Mouse (Mus musculus) myocyte (in vitro differentiated cells): Measurements from ENCODE around the gene Rheb. TPM values are rescaled to one million over a fixed set of nuclear protein-coding genes. Genes with fewer than 3 reads are reported as not detected.

Experiments used
- H3K27me3 ChIP-seq: one replicate; pipeline ENCODE4 v1.6.1; 2011; ENCODE audit not compliant: control insufficient read depth, insufficient read depth, insufficient read length
- H3K36me3 ChIP-seq: one replicate; pipeline ENCODE4 v1.6.1; 2011; ENCODE audit not compliant: control insufficient read depth, insufficient read depth
- H3K4me2 ChIP-seq: one replicate; pipeline ENCODE4 v1.6.1; 2011; ENCODE audit warnings: low read depth, control low read depth
- H3K4me3 ChIP-seq: one replicate; pipeline ENCODE4 v1.5.1; 2011; ENCODE audit warnings: mild to moderate bottlenecking, control low read depth, moderate library complexity
- H3K79me2 ChIP-seq: one replicate; pipeline ENCODE4 v1.6.1; 2011; ENCODE audit not compliant: control insufficient read depth, insufficient read depth
- H3ac ChIP-seq: one replicate; pipeline ENCODE4 v1.6.1; 2011; ENCODE audit not compliant: control insufficient read depth, insufficient read length
- CEBPB ChIP-seq: IDR thresholded peaks from 2 replicates; pipeline ENCODE4 v1.6.1; 2011; ENCODE audit warnings: mild to moderate bottlenecking, moderate library complexity; ENCODE audit not compliant: poor library complexity, insufficient read depth, severe bottlenecking
- E2F4 ChIP-seq: IDR thresholded peaks from one replicate; pipeline ENCODE4 v1.6.1; 2011; ENCODE audit warnings: mild to moderate bottlenecking, control low read depth, moderate library complexity; ENCODE audit not compliant: insufficient read depth
- MAX ChIP-seq: IDR thresholded peaks from one replicate; pipeline ENCODE4 v1.6.1; 2011; ENCODE audit warnings: low read depth, mild to moderate bottlenecking, control low read depth
- MYOD1 ChIP-seq, 3 experiments: IDR thresholded peaks; one replicate each; pipeline ENCODE4 v1.6.1; 2011; ENCODE audit warnings: control low read depth in 2 of 3, low read depth in 2 of 3, mild to moderate bottlenecking in 2 of 3, moderate library complexity in 1 of 3; ENCODE audit not compliant: insufficient read length in 2 of 3, control insufficient read depth in 1 of 3
- MYOG ChIP-seq, 3 experiments: IDR thresholded peaks; one replicate each; pipeline ENCODE4 v1.6.1; 2011; ENCODE audit warnings: control low read depth in 2 of 3, low read depth in 2 of 3, mild to moderate bottlenecking in 2 of 3; ENCODE audit not compliant: insufficient read length in 2 of 3, control insufficient read depth in 1 of 3, insufficient read depth in 1 of 3
- POLR2A ChIP-seq: IDR thresholded peaks from one replicate; pipeline ENCODE4 v1.6.1; 2011; ENCODE audit warnings: low read depth, mild to moderate bottlenecking, control low read depth, moderate library complexity; ENCODE audit not compliant: insufficient read length
- POLR2AphosphoS2 ChIP-seq: IDR thresholded peaks from one replicate; pipeline ENCODE4 v1.6.1; 2011; ENCODE audit warnings: low read depth, control low read depth; ENCODE audit not compliant: insufficient read length
- REST ChIP-seq: IDR thresholded peaks from one replicate; pipeline ENCODE4 v1.6.1; 2011; ENCODE audit warnings: mild to moderate bottlenecking, control low read depth, moderate library complexity; ENCODE audit not compliant: insufficient read depth, insufficient read length
- SRF ChIP-seq: IDR thresholded peaks from one replicate; pipeline ENCODE4 v1.6.1; 2011; ENCODE audit warnings: low read depth; ENCODE audit not compliant: control insufficient read depth, insufficient read length
- TCF12 ChIP-seq: IDR thresholded peaks from one replicate; pipeline ENCODE4 v1.6.1; 2011; ENCODE audit warnings: mild to moderate bottlenecking, control low read depth; ENCODE audit not compliant: poor library complexity, insufficient read depth, severe bottlenecking
- TCF3 ChIP-seq: IDR thresholded peaks from one replicate; pipeline ENCODE4 v1.6.1; 2011; ENCODE audit warnings: low read depth, control low read depth; ENCODE audit not compliant: insufficient read length
- USF1 ChIP-seq: IDR thresholded peaks from one replicate; pipeline ENCODE4 v1.6.1; 2011; ENCODE audit warnings: low read depth, mild to moderate bottlenecking, control low read depth, moderate library complexity
- polyA plus RNA-seq: library from polyadenylated mRNA; unstranded; fragments of >200 nt; fragmentation: generic; extraction: Trizol; gene quantifications from one replicate; pipeline ENCODE4 v1.2.1, GENCODE M21; 2012; ENCODE audit warnings: missing spikeins

Gene Rheb
- polyA plus RNA-seq, 1 experiment = 64.4 TPM

GRCm38 (mm10) chr5:24873221-24873620, 30.8 kb upstream of the Rheb start:
- no peaks in the 10 kb centered on the region for H3K36me3 ChIP-seq
- no peaks in the 10 kb centered on the region for H3K79me2 ChIP-seq
- no peak overlapping the region for H3K4me3 ChIP-seq
- H3K4me2 ChIP-seq = no peak overlapping the region
- H3K27me3 ChIP-seq = no peaks in the 10 kb centered on the region
- TF ChIP-seq TCF3 (no peak), MYOD1 (IDR thresholded peaks at IDR 0.05; ENCODE audit: control insufficient read depth in 1 of 3, insufficient read length in 2 of 3, low read depth in 2 of 3) (peak in 1 of 3 experiments; percentile 37)
- no peak overlapping the region for H3ac ChIP-seq

DNA sequence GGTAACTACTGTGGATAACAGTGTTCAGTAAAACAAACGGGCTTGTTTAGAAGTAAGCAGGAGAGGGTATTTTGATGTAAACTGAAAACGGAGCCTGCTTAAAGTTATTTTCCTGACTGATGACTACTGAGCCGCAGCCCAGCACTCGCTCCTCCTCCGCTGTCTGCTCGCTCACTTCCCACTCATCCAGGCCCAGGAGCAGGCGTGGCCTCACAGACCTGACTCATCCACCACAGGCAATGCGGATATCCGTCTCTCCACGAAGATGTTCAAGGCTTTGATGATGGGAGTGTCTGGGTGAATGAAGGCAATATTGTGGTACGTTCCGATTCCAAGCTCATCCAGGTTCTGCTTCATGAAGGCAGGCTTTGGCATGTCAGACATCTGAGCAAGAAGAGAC, 28.9 kb upstream of the Rheb start:
- Histone ChIP-seq H3K79me2 (no peaks in the 10 kb centered on the region), H3K4me2 (peak overlapping the region; percentile 67), H3ac (no peak overlapping the region), H3K27me3 (no peaks in the 10 kb centered on the region), H3K4me3 (no peak overlapping the region), H3K36me3 (no peaks in the 10 kb centered on the region)
- TF ChIP-seq POLR2AphosphoS2 (peak; percentile 9), MYOD1 (IDR thresholded peaks at IDR 0.05; ENCODE audit: control insufficient read depth in 1 of 3, insufficient read length in 2 of 3, low read depth in 2 of 3) (no peak), CEBPB (no peak), REST (no peak), TCF12 (no peak), POLR2A (peak; percentile 28), TCF3 (no peak), MYOG (IDR thresholded peaks at IDR 0.05; ENCODE audit: control insufficient read depth in 1 of 3, insufficient read depth in 1 of 3, insufficient read length in 2 of 3, low read depth in 2 of 3) (no peak), USF1 (no peak), MAX (no peak), E2F4 (no peak), SRF (no peak)

- Histone ChIP-seq H3K4me3 (no peak overlapping the region), H3K27me3 (no peaks in the 10 kb centered on the region), H3K79me2 (no peaks in the 10 kb centered on the region), H3K4me2 (no peak overlapping the region), H3ac (no peak overlapping the region), H3K36me3 (no peaks in the 10 kb centered on the region)
- TF ChIP-seq SRF (no peak), CEBPB (no peak), E2F4 (no peak), MYOD1 (IDR thresholded peaks at IDR 0.05; ENCODE audit: control insufficient read depth in 1 of 3, insufficient read length in 2 of 3, low read depth in 2 of 3) (no peak), TCF12 (no peak), MAX (no peak), POLR2A (no peak), USF1 (no peak), REST (no peak), TCF3 (no peak), MYOG (IDR thresholded peaks at IDR 0.05; ENCODE audit: control insufficient read depth in 1 of 3, insufficient read depth in 1 of 3, insufficient read length in 2 of 3, low read depth in 2 of 3) (no peak), POLR2AphosphoS2 (no peak)
These were observed 27.4 kb upstream of the Rheb start for GRCm38 (mm10) chr5:24869796-24870289.

DNA sequence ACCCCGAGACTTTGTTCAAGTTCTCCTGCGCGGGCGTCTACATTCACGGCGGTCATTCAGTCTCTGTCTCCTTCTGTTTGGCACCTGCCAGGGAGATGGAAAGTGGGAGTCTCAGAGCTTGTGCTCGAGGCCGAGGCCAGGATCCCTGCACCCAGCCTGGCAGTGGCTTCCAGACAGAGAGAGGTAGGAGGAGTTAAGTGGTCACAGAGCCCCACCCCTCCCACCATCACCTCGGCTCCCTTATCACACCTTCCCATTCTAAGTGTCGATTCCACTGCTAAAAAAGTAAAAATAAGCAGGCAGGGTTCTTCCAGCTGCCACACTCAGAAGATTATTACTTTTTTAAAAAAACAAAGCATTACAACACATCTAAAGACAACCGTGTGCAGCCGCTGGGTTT, 21.4 kb upstream of the Rheb start:
- Histone ChIP-seq H3K27me3 (no peaks in the 10 kb centered on the region), H3K4me2 (no peak overlapping the region), H3K79me2 (no peaks in the 10 kb centered on the region), H3K4me3 (no peak overlapping the region), H3K36me3 (no peaks in the 10 kb centered on the region), H3ac (no peak overlapping the region)
- no peak for TF ChIP-seq MYOG (IDR thresholded peaks at IDR 0.05; ENCODE audit: control insufficient read depth in 1 of 3, insufficient read depth in 1 of 3, insufficient read length in 2 of 3, low read depth in 2 of 3)

DNA sequence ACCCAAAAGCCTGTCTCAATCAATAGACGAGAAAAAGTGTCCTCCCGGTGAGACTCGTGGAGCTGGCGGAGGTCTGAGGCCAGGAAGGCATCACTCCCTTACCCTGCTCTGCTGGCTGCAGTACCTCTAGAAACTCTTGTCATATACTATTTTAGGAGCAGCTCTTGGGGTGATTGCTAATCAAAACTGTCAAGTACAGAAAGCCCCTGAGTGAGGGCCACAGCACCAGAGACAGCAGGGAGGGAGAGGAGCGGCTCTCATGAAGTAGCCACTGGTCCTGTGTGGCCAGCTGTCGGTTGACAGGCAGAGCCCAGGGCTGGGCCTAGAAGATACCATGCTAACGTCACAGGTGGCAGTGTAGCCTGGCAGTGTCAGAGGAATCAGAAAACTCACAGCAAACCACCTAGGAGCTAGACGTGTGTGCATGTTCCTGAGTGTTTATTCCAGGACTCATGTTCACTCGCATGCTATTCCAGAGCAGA, 19.1 kb upstream of the Rheb start:
- Histone ChIP-seq H3K36me3 (no peaks in the 10 kb centered on the region), H3K4me2 (no peak overlapping the region)

More for the DNA sequence above, 19.1 kb upstream of the Rheb start:
- H3K27me3 ChIP-seq = no peaks in the 10 kb centered on the region
- H3K79me2 ChIP-seq = no peaks in the 10 kb centered on the region
- TF ChIP-seq TCF3 (no peak), POLR2A (no peak), USF1 (no peak)
- no peak overlapping the region for H3K4me3 ChIP-seq
- no peak overlapping the region for H3ac ChIP-seq
